Mouse (Mus musculus) olfactory bulb, adult 2 months (tissue): ENCODE data around the gene Ssu72.

Experiments
- CTCF ChIP-seq: fragments of 200-500 bp; IDR thresholded peaks from 2 replicates; pipeline ENCODE4 v1.5.1; 2012; ENCODE audit warnings: low read depth, mild to moderate bottlenecking, low read length, moderate library complexity; ENCODE audit not compliant: insufficient read depth
- POLR2A ChIP-seq: fragments of 200-500 bp; IDR thresholded peaks from 2 replicates; pipeline ENCODE4 v1.6.1; 2012; ENCODE audit warnings: mild to moderate bottlenecking, low read depth, low read length, moderate library complexity; ENCODE audit not compliant: insufficient read depth

- TF ChIP-seq CTCF (no peak), POLR2A (no peak)
Measured at GRCm38 (mm10) chr4:155775855-155776254, 71.3 kb downstream of the Ssu72 start.
